Mouse (Mus musculus) liver, embryonic 11.5 days (tissue): ENCODE measurements around the gene Zfp248. TPM values are rescaled to one million over a fixed set of nuclear protein-coding genes. Genes with fewer than 3 reads are reported as not detected.

Experiments
- ATAC-seq: fragments of 200-750 bp; cut with Nextera tagmentation; replicated peaks from 2 replicates; pipeline ENCODE4 v1.8.0; 2017; ENCODE audit warnings: moderate number of reproducible peaks, mild to moderate bottlenecking, moderate TSS enrichment, moderate library complexity; ENCODE audit not compliant: low FRiP score
- DNase-seq: peaks from one replicate; pipeline ENCODE4 v3.0.0-alpha.2; 2017; ENCODE audit warnings: low spot score
- H3K27ac ChIP-seq: fragments of 300-500 bp; sonication (generic); 2 replicates; pipeline ENCODE4 v1.5.1; 2014; ENCODE audit warnings: mild to moderate bottlenecking, low read depth, low read length, control low read depth
- H3K27me3 ChIP-seq: fragments of 300-500 bp; sonication (generic); replicated peaks from 2 replicates; pipeline ENCODE4 v1.6.1; 2014; ENCODE audit warnings: low read length, mixed read lengths; ENCODE audit not compliant: control insufficient read depth, insufficient read depth
- H3K36me3 ChIP-seq: fragments of 300-500 bp; sonication (generic); 2 replicates; pipeline ENCODE4 v1.6.1; 2014; ENCODE audit warnings: mild to moderate bottlenecking, low read length, moderate library complexity, mixed read lengths; ENCODE audit not compliant: control insufficient read depth, insufficient read depth
- H3K4me1 ChIP-seq: fragments of 300-500 bp; sonication (generic); replicated peaks from 2 replicates; pipeline ENCODE4 v1.6.1; 2014; ENCODE audit warnings: low read length, mixed read lengths; ENCODE audit not compliant: control insufficient read depth, insufficient read depth
- H3K4me2 ChIP-seq: fragments of 300-500 bp; sonication (generic); 2 replicates; pipeline ENCODE4 v1.6.1; 2014; ENCODE audit warnings: mild to moderate bottlenecking, control low read depth, moderate library complexity
- H3K4me3 ChIP-seq: fragments of 300-500 bp; sonication (generic); 2 replicates; pipeline ENCODE4 v1.5.1; 2014; ENCODE audit warnings: low read depth, low read length, control low read depth
- H3K9ac ChIP-seq: fragments of 300-500 bp; sonication (generic); 2 replicates; pipeline ENCODE4 v1.6.1; 2014; ENCODE audit warnings: low read depth, low read length, control low read depth
- H3K9me3 ChIP-seq: fragments of 300-500 bp; sonication (generic); 2 replicates; pipeline ENCODE4 v1.6.1; 2016; ENCODE audit warnings: low read length, inconsistent platforms, mixed read lengths; ENCODE audit not compliant: control insufficient read depth
- WGBS: fragments of 180-500 bp; shearing (Covaris S2); extraction: QIAGEN DNeasy Blood & Tissue Kit; methylation state at CpG from one replicate; pipeline ENCODE4 v1.1.7; 2014; 5-methylcytosine and 5-hydroxymethylcytosine counted together
- microRNA-seq: library from miRNA; unstranded; fragments of <30 nt; microRNA quantifications from one replicate; pipeline ENCODE4, GENCODE M21; 2017; ENCODE audit warnings: borderline number of aligned reads
- polyA plus RNA-seq: library from polyadenylated mRNA; unstranded; fragments of >200 nt; fragmentation: Nextera tagmentation; extraction: Ambion mirVana; gene quantifications from 2 replicates; pipeline ENCODE4 v1.2.1, GENCODE M21; 2014

Zfp248 gene
- polyA plus RNA-seq, 1 experiment from 2014 or later = 4.0 TPM

DNA sequence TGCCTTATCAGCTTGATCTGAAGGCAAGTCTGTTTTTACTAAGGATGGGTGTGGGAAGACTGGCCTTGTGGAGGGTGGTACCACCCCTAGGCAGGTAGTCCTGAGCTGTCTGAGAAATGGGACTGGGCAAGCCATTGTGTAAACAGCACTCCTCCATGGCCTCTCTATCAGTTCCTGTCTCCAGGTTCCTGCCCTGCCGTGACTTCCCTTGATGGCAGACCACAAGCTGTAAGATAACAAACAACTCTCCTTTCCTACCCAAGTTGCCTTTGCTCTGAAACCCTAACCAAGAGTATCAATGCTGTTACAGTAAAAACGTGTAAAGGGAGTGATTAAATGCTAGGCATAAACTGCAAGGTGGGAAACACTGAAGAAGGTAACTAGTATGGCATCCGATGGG is 74.7 kb downstream of the Zfp248 start:
- Histone ChIP-seq H3K9ac (no peak overlapping the region), H3K4me2 (no peak overlapping the region), H3K9me3 (no peaks in the 10 kb centered on the region), H3K36me3 (peaks cover 15% of the 10 kb centered on the region), H3K4me3 (no peak overlapping the region), H3K27ac (no peak overlapping the region), H3K27me3 (peaks cover 15% of the 10 kb centered on the region; the same call in 1 of the 2 replicates), H3K4me1 (no peaks in the 10 kb centered on the region)
- WGBS = 46% methylated on average over 3 of the region's 3 CpGs
- ATAC-seq = no peak
- DNase-seq = no peak

DNA sequence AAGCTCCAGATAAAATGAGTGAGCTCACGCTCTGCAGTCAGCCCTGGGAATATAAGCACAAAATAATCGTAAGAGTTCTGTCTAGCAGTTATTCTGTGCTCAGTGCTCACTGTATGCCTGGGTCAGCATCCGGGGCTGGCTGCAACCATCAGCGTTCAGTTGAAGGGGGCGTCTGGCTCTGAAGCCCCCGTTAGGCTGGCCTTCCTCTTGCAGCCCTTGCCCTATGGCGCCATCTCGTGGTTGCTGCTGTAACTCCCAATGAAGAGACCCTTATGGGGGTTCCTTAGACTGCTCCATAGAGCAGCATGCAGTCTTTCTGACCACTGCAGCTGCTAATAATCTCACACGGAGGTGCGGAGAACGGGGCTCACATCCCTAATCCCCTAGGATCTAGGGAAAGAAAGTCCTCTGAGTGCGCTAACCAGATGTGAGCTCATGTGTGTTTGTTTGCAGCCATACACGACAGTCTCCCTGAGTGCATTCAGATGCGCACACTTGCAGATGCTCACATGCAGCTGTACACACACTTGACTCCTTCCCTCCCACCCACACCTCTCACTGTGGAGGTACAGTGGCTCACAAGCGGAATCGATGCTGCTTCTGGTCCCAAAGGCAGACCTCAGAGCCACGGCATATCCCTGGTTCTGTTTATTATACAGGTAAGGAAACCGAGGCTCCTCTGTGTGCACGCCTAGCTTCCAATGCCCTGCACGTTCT is 75.7 kb downstream of the Zfp248 start:
- ATAC-seq (peak; percentile 29), DNase-seq (peak; percentile 74)
- Histone ChIP-seq H3K4me1 (no peaks in the 10 kb centered on the region), H3K4me2 (no peak overlapping the region), H3K9ac (no peak overlapping the region), H3K36me3 (peaks cover 11% of the 10 kb centered on the region), H3K27ac (no peak overlapping the region), H3K27me3 (peaks cover 21% of the 10 kb centered on the region), H3K9me3 (no peaks in the 10 kb centered on the region), H3K4me3 (no peak overlapping the region)
- 31% methylated on average over 20 of the region's 20 CpGs for WGBS

DNA sequence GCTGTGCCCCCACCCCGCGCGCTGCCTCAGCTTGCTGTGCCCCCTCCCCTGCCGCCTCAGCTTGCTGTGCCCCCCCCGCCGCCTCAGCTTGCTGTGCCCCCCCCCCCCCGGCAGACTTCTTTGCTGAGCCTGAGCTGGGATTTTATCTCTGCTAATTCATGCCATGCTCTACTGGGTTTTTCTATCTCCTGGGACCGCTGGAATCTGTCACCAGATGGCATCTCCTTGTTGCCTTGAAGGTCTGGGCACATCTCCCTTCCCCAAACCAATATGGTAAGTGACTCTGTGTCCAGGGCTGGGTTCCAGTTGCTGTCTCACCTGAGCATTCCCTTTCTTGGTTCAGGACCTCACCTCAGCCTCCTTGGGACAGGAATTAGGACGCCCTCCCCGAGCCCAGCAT is 77.7 kb downstream of the Zfp248 start:
- WGBS = 61% methylated on average over 9 of the region's 10 CpGs
- H3K9me3 ChIP-seq = no peaks in the 10 kb centered on the region
- no peak for DNase-seq

More for the DNA sequence above, 77.7 kb downstream of the Zfp248 start:
- Histone ChIP-seq H3K27me3 (peaks cover 22% of the 10 kb centered on the region), H3K9ac (no peak overlapping the region), H3K27ac (no peak overlapping the region), H3K4me1 (no peaks in the 10 kb centered on the region), H3K4me2 (no peak overlapping the region), H3K4me3 (no peak overlapping the region), H3K36me3 (0 out of 2 replicates have a peak, but pooled peaks cover 2% of the 10 kb centered on the region)
- ATAC-seq = no peak

Small RNAs within 50 kb of the gene (microRNA-seq; reads per million reads assigned to microRNA genes)
- not detected for gene Gm25953

Other genes with a start within 250 kb of the Zfp248 start
- 57.7 and 64.9 TPM in 2 replicates for gene Bms1, start 36.1 kb downstream of the Zfp248 start, polyA plus RNA-seq
- gene Zfp9, start 23.8 kb upstream of the Zfp248 start, polyA plus RNA-seq = 5.6 TPM in 2 replicates
- 14.9 and 16.2 TPM in 2 replicates for gene Ankrd26, start 106.7 kb upstream of the Zfp248 start, polyA plus RNA-seq